Mouse (Mus musculus) monocyte, adult 59 days (primary cell): ENCODE results near the gene Vmn2r18. TPM values are rescaled to one million over a fixed set of nuclear protein-coding genes. Genes with fewer than 3 reads are reported as not detected.

ENCODE experiments used
- total RNA-seq, 2 experiments: library from RNA; stranded (reverse); gene quantifications; one replicate each; pipeline ENCODE4 v1.2.4; 2023

The Vmn2r18 gene
- not detected for total RNA-seq

GRCm38 (mm10) chr5:151605921-151606320, at the start of gene Vmn2r18:
Gene Vmn2r18, minus strand, starts transcription at chr5:151606021.

GRCm38 (mm10) chr5:151650700-151651410, 45.0 kb upstream of the Vmn2r18 start, which contains the start of gene Rfc3:
Gene Rfc3, minus strand, starts transcription at chr5:151651242.

Other genes starting within 250 kb of the Vmn2r18 start
- not detected for gene Gm42906, start 177.9 kb downstream of the Vmn2r18 start, total RNA-seq
- 10 to 100 TPM; 10.1 to 11.5 TPM for gene Rfc3, start 45.2 kb upstream of the Vmn2r18 start, total RNA-seq